Mouse (Mus musculus): ENCODE results near the gene Hexa.

Gene Hexa

DNA sequence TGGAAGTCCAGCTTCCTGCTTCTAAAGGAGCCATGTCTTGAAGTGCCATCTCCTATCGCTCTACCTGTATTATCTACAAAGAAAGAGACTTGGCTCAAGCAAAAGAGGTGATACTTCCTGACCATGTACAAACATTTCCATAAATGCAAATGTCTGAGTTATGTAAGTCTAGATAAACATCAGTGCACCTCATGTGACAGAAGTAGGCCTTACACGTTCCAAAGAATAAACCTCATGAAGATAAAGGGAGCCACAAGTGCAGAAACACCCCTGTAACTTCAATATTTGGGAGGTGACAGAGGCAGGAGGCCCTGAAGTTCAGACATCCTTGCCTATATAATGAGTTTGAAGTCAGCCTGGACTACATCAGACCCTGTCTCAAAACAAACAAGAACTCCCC, 32.5 kb downstream of the Hexa start:
- no peaks in the 10 kb centered on the region for H3K36me3 ChIP-seq (ENCODE audit: insufficient read depth, low read length)
- peaks cover 27% of the 10 kb centered on the region for H3K27me3 ChIP-seq (ENCODE audit: insufficient read depth, low read length)
- no peak overlapping the region for H3K4me3 ChIP-seq (replicated peaks; ENCODE audit: low read length)
- H3K9me3 ChIP-seq (ENCODE audit: low read length), result no peaks in the 10 kb centered on the region
- TF ChIP-seq CTCF (conservative IDR thresholded peaks at IDR 0.05; ENCODE audit: low read length), result no peak
- H3K4me1 ChIP-seq (replicated peaks; ENCODE audit: low read depth, low read length), result 0 out of 2 replicates have a peak, but pooled peaks cover 3% of the 10 kb centered on the region

DNA sequence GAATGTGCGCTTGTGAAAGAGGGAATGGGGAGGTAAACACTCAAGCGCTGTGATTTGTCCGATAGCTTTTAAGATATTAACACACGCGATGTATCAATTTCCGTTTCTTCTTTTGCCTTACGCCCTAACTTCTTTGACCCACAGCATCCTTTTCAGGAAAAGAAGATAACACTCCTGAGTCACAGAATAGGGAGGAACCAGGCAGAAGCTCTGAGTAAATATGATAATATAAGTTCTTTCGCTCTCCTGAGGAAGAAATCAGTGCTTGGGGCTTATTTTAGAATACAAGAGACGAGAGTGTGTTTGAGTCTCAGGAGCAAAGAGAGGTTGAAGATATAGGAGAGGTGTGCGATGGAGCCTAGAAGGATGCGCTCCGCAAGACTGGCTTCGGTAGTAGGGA, 38.1 kb downstream of the Hexa start:
- Histone ChIP-seq H3K4me3 (replicated peaks; ENCODE audit: low read length) (peak overlapping the region; percentile 77), H3K27me3 (ENCODE audit: insufficient read depth, low read length) (peaks cover 67% of the 10 kb centered on the region), H3K36me3 (ENCODE audit: insufficient read depth, low read length) (no peaks in the 10 kb centered on the region), H3K4me1 (replicated peaks; ENCODE audit: low read depth, low read length) (peaks cover 30% of the 10 kb centered on the region), H3K9me3 (ENCODE audit: low read length) (no peaks in the 10 kb centered on the region)
- TF ChIP-seq CTCF (conservative IDR thresholded peaks at IDR 0.05; ENCODE audit: low read length), result no peak
- no peak for TF ChIP-seq POU5F1 (IDR thresholded peaks at IDR 0.05; ENCODE audit: borderline replicate concordance, low read length)
- TF ChIP-seq NANOG (IDR thresholded peaks at IDR 0.05; ENCODE audit: borderline replicate concordance, low read length), result no peak

DNA sequence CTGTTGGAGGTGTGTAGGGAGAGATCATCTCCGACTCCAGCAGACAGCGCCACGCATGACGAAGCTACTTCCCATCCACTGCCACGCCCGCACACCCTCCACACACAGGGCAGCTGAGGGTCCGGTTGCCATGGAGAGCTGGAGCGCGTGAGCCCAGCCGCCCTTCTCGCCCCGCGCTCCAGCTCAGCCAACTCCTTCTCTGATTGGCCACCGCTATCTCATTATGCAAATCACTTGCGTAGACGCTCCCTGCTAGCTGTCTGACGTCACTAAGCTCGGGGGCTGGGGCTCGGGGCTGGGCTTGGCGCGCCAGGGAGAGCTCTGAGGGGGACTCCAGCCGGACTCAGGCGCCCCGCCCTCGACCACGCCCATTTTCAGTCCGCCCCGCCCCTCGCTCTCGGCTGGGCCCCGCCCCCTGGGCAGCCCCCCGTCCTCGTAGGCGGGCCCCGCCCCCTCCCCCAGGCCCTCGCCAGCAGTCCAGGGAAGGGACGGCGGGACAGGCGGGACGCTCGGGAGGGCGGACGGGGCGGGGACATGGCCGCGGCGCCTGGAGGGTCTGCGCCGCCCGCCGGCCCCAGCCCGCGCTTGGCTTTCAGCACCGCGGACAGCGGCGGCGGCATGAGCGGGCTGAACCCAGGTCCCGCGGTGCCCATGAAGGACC, 38.6 kb downstream of the Hexa start, which contains the start of gene Celf6:
Gene Celf6, plus strand, starts transcription at position 74 of the 661 bp plus-strand sequence.
- TF ChIP-seq POU5F1 (IDR thresholded peaks at IDR 0.05; ENCODE audit: borderline replicate concordance, low read length), result no peak
- no peak for TF ChIP-seq NANOG (IDR thresholded peaks at IDR 0.05; ENCODE audit: borderline replicate concordance, low read length)
- TF ChIP-seq CTCF (conservative IDR thresholded peaks at IDR 0.05; ENCODE audit: low read length), result no peak
- H3K4me3 ChIP-seq (replicated peaks; ENCODE audit: low read length), result peak within 1 kb of the TSS; percentile 77
- H3K27me3 ChIP-seq (ENCODE audit: insufficient read depth, low read length), result peaks cover 68% of the 10 kb centered on the region
- H3K36me3 ChIP-seq (ENCODE audit: insufficient read depth, low read length), result no peaks in the 10 kb centered on the region
- no peaks in the 10 kb centered on the region for H3K9me3 ChIP-seq (ENCODE audit: low read length)
- peaks cover 33% of the 10 kb centered on the region for H3K4me1 ChIP-seq (replicated peaks; ENCODE audit: low read depth, low read length)

DNA sequence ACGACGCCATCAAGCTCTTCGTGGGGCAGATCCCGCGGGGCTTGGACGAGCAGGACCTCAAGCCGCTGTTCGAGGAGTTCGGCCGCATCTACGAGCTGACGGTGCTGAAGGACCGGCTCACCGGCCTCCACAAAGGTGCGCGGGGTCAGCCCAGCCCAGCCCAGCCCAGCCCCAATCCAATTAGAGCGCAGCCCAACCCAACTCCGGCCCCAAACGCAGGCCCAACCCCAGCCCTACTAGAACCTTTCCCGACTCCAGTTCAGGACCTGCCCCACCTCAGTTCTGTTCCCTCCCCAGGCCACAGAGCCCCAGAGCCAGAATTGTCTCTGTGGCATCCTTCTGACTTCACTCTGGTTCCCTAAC, 39.1 kb downstream of the Hexa start:
- TF ChIP-seq POU5F1 (IDR thresholded peaks at IDR 0.05; ENCODE audit: borderline replicate concordance, low read length), result no peak
- TF ChIP-seq CTCF (conservative IDR thresholded peaks at IDR 0.05; ENCODE audit: low read length), result no peak
- TF ChIP-seq NANOG (IDR thresholded peaks at IDR 0.05; ENCODE audit: borderline replicate concordance, low read length), result no peak
- peaks cover 71% of the 10 kb centered on the region for H3K27me3 ChIP-seq (ENCODE audit: insufficient read depth, low read length)
- H3K36me3 ChIP-seq (ENCODE audit: insufficient read depth, low read length), result no peaks in the 10 kb centered on the region
- H3K9me3 ChIP-seq (ENCODE audit: low read length), result no peaks in the 10 kb centered on the region
- peaks cover 38% of the 10 kb centered on the region for H3K4me1 ChIP-seq (replicated peaks; ENCODE audit: low read depth, low read length)
- peak overlapping the region; percentile 77 for H3K4me3 ChIP-seq (replicated peaks; ENCODE audit: low read length)

DNA sequence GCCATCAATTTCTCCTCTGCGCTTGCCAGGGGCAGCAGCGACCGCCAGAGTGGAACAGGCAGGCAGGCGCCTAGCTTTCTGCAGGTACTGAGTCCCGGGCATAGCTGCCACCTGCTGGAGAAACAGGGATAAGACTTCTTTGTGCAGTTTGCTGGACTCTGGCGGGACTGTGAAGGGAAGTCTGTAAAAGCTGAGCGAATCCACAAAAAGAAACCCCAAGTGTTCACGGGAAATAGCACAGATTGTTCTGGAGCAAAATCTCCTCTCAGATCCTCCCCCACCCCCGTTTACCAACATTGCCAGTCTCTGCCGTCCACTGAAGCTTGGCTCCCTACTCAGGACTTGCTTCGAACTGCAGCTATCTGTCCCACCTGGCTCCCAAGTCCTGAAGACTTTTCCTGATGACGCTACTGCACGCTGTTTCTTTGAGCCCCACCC, 45.5 kb downstream of the Hexa start:
- H3K36me3 ChIP-seq (ENCODE audit: insufficient read depth, low read length), result no peaks in the 10 kb centered on the region
- H3K4me3 ChIP-seq (replicated peaks; ENCODE audit: low read length), result peak overlapping the region; percentile 11; the same call in 1 of the 2 replicates
- H3K9me3 ChIP-seq (ENCODE audit: low read length), result no peaks in the 10 kb centered on the region

DNA sequence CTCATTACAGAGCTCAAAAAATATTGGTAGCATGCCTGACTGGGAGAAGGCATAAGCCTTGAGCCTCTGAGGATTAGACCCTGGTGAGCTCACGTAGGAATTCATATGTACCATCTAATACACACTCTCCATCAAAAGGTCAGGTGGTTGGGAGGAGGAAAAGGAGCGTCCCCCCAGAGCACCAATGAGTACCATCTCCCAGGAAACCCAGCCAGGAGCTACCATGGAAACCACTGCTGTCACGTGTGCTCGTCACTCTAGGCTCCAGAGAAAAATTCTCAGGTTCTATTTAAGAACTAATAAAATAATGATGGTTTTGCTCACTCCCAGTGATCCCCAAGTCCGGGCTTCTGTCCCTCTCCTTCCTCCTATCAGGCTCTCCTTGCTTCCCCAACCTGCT, 48.9 kb downstream of the Hexa start:
- TF ChIP-seq NANOG (IDR thresholded peaks at IDR 0.05; ENCODE audit: borderline replicate concordance, low read length) (no peak), POU5F1 (IDR thresholded peaks at IDR 0.05; ENCODE audit: borderline replicate concordance, low read length) (no peak), CTCF (conservative IDR thresholded peaks at IDR 0.05; ENCODE audit: low read length) (no peak)
- no peak overlapping the region for H3K4me3 ChIP-seq (replicated peaks; ENCODE audit: low read length)
- peaks cover 31% of the 10 kb centered on the region for H3K4me1 ChIP-seq (replicated peaks; ENCODE audit: low read depth, low read length)

More for the DNA sequence above, 45.5 kb downstream of the Hexa start:
- no peak for TF ChIP-seq NANOG (IDR thresholded peaks at IDR 0.05; ENCODE audit: borderline replicate concordance, low read length)
- no peak for TF ChIP-seq POU5F1 (IDR thresholded peaks at IDR 0.05; ENCODE audit: borderline replicate concordance, low read length)
- peak; percentile 66 for TF ChIP-seq CTCF (conservative IDR thresholded peaks at IDR 0.05; ENCODE audit: low read length)
- H3K27me3 ChIP-seq (ENCODE audit: insufficient read depth, low read length), result peaks cover 78% of the 10 kb centered on the region
- peaks cover 35% of the 10 kb centered on the region for H3K4me1 ChIP-seq (replicated peaks; ENCODE audit: low read depth, low read length)

DNA sequence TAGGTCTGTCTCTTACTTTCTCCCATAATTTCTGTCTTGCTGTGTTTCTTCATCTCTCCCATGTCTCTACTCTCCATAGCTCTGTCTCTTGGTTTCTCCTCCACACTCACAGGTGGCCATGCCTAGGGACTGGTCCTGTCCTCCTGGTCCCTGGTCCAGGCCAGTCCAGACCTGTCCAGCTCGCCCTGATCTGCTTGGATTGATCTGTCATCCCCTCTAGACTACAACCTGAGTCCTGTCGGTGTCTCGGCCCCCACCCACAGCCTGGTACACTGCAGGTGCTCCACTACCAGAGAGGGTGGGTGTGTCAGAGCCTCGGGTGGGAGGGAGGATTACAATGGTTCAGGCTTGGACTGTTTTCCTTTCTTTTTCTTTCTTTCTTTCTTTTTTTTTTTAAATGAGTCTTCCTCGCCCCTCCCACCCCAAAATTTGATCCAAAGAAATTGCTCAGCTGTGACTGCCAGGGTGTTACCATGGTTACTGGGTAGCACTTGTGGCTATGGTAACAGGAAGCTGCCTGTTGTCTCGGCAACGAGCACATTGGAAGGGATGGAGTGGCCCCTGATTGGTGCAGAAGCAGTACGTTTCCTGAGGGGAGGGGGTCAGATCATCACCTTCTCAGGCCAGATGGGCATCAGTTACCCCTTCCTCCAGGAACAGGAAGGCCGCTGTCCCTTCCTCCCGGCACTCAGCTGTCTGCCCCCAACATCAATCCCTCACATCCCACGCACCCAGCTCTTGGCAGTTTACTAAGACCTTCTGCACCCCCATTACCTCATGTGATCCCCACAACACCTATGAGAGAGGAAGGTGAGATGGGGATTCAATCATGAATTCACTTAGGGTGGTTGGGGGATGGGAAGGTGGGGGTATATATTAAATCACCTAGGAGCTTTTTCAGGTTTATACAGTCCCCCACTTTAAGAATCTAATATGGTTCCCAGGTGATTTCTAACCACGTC, 49.7 kb downstream of the Hexa start:
- H3K36me3 ChIP-seq (ENCODE audit: insufficient read depth, low read length), result no peaks in the 10 kb centered on the region
- peaks cover 70% of the 10 kb centered on the region for H3K27me3 ChIP-seq (ENCODE audit: insufficient read depth, low read length)
- H3K4me1 ChIP-seq (replicated peaks; ENCODE audit: low read depth, low read length), result peaks cover 26% of the 10 kb centered on the region
- no peak overlapping the region for H3K4me3 ChIP-seq (replicated peaks; ENCODE audit: low read length)
- no peak for TF ChIP-seq POU5F1 (IDR thresholded peaks at IDR 0.05; ENCODE audit: borderline replicate concordance, low read length)
- TF ChIP-seq NANOG (IDR thresholded peaks at IDR 0.05; ENCODE audit: borderline replicate concordance, low read length), result no peak
- TF ChIP-seq CTCF (conservative IDR thresholded peaks at IDR 0.05; ENCODE audit: low read length), result no peak
- H3K9me3 ChIP-seq (ENCODE audit: low read length), result no peaks in the 10 kb centered on the region

More for the DNA sequence above, 48.9 kb downstream of the Hexa start:
- Histone ChIP-seq H3K27me3 (ENCODE audit: insufficient read depth, low read length) (peaks cover 75% of the 10 kb centered on the region), H3K36me3 (ENCODE audit: insufficient read depth, low read length) (no peaks in the 10 kb centered on the region), H3K9me3 (ENCODE audit: low read length) (no peaks in the 10 kb centered on the region)

DNA sequence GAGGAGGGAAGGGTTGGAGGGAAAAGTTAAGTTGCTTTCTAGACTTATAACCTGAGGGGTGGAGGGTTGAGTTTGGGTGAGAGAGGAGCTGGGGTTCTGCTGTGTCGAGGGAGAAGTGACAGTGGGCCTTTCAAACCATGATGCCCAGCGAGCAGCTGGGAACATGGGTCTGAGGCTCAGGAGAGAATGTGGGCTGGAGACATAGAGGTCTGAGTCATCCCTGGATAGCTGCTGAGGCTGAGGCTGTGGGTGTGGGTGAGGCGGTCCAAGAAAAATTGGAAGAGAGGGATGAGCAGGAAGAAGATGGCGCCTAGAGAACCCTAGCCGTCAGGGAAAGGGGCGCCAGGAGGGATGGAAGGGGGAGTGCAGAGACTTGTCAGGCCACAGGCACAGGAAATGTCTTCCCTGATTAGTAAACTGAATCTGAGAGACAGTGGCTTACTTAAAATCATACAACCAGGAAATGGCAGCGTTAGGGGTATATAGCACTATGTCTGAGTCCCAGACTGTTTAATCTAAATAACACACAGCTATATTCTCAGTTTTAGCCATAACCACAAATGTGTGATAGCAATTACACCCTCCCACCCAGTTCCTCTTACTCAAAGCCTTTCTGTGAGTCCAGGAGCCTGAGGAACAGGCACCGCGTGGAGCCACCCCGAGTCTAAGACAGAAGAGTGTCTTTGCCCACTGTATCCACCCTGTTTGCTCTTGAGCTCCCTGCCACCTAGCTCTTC, 50.5 kb downstream of the Hexa start:
- no peaks in the 10 kb centered on the region for H3K36me3 ChIP-seq (ENCODE audit: insufficient read depth, low read length)
- TF ChIP-seq NANOG (IDR thresholded peaks at IDR 0.05; ENCODE audit: borderline replicate concordance, low read length) (no peak), POU5F1 (IDR thresholded peaks at IDR 0.05; ENCODE audit: borderline replicate concordance, low read length) (no peak), CTCF (conservative IDR thresholded peaks at IDR 0.05; ENCODE audit: low read length) (no peak)
- H3K4me3 ChIP-seq (replicated peaks; ENCODE audit: low read length), result 0 out of 2 replicates have a peak overlapping the region, but pooled peaks have one; percentile 17
- H3K4me1 ChIP-seq (replicated peaks; ENCODE audit: low read depth, low read length), result peaks cover 20% of the 10 kb centered on the region
- H3K9me3 ChIP-seq (ENCODE audit: low read length), result no peaks in the 10 kb centered on the region
- H3K27me3 ChIP-seq (ENCODE audit: insufficient read depth, low read length), result peaks cover 63% of the 10 kb centered on the region

Data from E14TG2a.4 (cell line).